Mouse (Mus musculus) midbrain, embryonic 16.5 days (tissue): ENCODE measurements around the gene Elmod2. TPM values are rescaled to one million over a fixed set of nuclear protein-coding genes. Genes with fewer than 3 reads are reported as not detected.

Experiments used
- ATAC-seq: fragments of 200-750 bp; cut with Nextera tagmentation; 2 replicates; pipeline ENCODE4 v1.8.0; 2017; ENCODE audit warnings: moderate TSS enrichment
- H3K27ac ChIP-seq: fragments of 300-500 bp; sonication (generic); 2 replicates; pipeline ENCODE4 v1.5.1; 2014; ENCODE audit warnings: mild to moderate bottlenecking, low read length, mixed read lengths
- H3K27me3 ChIP-seq: fragments of 300-500 bp; sonication (generic); 2 replicates; pipeline ENCODE4 v1.6.1; 2014; ENCODE audit warnings: low read depth, low read length, mixed read lengths; ENCODE audit not compliant: control insufficient read depth, insufficient read depth
- H3K36me3 ChIP-seq: fragments of 300-500 bp; sonication (generic); 2 replicates; pipeline ENCODE4 v1.6.1; 2014; ENCODE audit warnings: mild to moderate bottlenecking, low read length, moderate library complexity, mixed read lengths; ENCODE audit not compliant: control insufficient read depth, insufficient read depth
- H3K4me1 ChIP-seq: fragments of 300-500 bp; sonication (generic); 2 replicates; pipeline ENCODE4 v1.6.1; 2014; ENCODE audit warnings: mild to moderate bottlenecking, low read length, mixed read lengths; ENCODE audit not compliant: control insufficient read depth, insufficient read depth
- H3K4me2 ChIP-seq: fragments of 300-500 bp; sonication (generic); 2 replicates; pipeline ENCODE4 v1.6.1; 2014; ENCODE audit warnings: mild to moderate bottlenecking, low read length, mixed read lengths
- H3K4me3 ChIP-seq: fragments of 300-500 bp; sonication (generic); 2 replicates; pipeline ENCODE4 v1.5.1; 2014; ENCODE audit warnings: low read depth, mild to moderate bottlenecking, low read length, moderate library complexity, mixed read lengths
- H3K9ac ChIP-seq: fragments of 300-500 bp; sonication (generic); 2 replicates; pipeline ENCODE4 v1.6.1; 2014; ENCODE audit warnings: low read depth, low read length, mixed read lengths
- H3K9me3 ChIP-seq: fragments of 300-500 bp; sonication (generic); replicated peaks from 2 replicates; pipeline ENCODE4 v1.6.1; 2014; ENCODE audit warnings: mild to moderate bottlenecking, low read length, mixed read lengths; ENCODE audit not compliant: control insufficient read depth, poor library complexity, severe bottlenecking
- WGBS: fragments of 180-500 bp; shearing (Covaris S2); extraction: QIAGEN DNeasy Blood & Tissue Kit; methylation state at CpG from one replicate; pipeline ENCODE4 v1.1.7; 2014; 5-methylcytosine and 5-hydroxymethylcytosine counted together
- polyA plus RNA-seq: library from polyadenylated mRNA; unstranded; fragments of >200 nt; fragmentation: Nextera tagmentation; extraction: Ambion mirVana; gene quantifications from 2 replicates; pipeline ENCODE4 v1.2.1, GENCODE M21; 2015

Elmod2 gene
- polyA plus RNA-seq, 1 experiment from 2014 or later, result 28.9 TPM

DNA sequence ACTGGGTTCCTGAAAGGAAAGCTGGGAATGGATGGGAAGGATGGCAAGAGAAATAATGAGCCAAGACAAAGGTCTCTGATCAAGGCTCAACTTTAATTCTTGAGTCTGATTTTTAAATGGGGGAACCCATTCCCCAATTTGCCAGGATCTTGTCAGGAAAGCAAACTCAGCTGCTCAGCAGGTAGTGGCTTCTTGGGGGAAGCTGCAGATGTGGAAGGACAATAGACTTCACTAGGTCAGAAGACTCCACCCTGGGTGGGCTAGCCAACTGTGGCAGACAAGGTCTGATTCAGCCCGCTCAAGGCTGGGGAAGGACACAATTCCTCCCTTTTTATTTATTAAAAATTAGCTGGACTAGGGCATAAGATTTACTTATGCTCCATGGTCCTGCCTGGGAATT lies 27.3 kb downstream of the Elmod2 start:
- 0 out of 2 replicates have a peak, but pooled peaks cover under 1% of the 10 kb centered on the region for H3K9me3 ChIP-seq
- H3K36me3 ChIP-seq, result no peaks in the 10 kb centered on the region
- WGBS, result 90% methylated on average over 1 of the region's 1 CpGs
- no peak overlapping the region for H3K4me3 ChIP-seq
- no peak overlapping the region for H3K4me2 ChIP-seq
- no peaks in the 10 kb centered on the region for H3K27me3 ChIP-seq
- H3K4me1 ChIP-seq, result no peaks in the 10 kb centered on the region
- H3K9ac ChIP-seq, result no peak overlapping the region
- no peak overlapping the region for H3K27ac ChIP-seq
- ATAC-seq, result no peak

DNA sequence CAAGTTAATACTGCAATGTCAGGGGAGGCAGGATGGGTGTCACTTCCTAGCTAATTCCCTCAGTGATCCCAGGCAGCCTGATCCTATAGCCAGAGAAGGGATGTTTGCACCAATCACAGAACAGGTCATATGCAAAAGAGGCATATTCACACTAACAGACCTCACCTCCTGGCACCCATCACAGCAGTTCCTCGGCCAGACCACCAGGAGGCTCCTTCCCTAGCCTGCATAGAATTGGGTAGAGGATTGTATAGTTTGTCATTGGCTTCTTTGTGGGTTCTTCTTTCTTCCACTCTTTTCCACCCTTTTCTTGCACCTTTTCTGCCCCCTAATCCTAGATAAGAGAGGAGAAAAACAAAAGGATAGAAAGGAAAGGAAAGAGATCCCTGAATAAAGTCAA lies 32.2 kb downstream of the Elmod2 start:
- H3K27me3 ChIP-seq, result no peaks in the 10 kb centered on the region
- no peak overlapping the region for H3K9ac ChIP-seq
- 0 out of 2 replicates have a peak, but pooled peaks cover 3% of the 10 kb centered on the region for H3K9me3 ChIP-seq
- H3K4me2 ChIP-seq, result no peak overlapping the region
- no peak overlapping the region for H3K27ac ChIP-seq
- H3K4me3 ChIP-seq, result no peak overlapping the region
- WGBS, result 73% methylated on average over 1 of the region's 1 CpGs
- ATAC-seq, result no peak
- no peaks in the 10 kb centered on the region for H3K36me3 ChIP-seq
- H3K4me1 ChIP-seq, result no peaks in the 10 kb centered on the region

DNA sequence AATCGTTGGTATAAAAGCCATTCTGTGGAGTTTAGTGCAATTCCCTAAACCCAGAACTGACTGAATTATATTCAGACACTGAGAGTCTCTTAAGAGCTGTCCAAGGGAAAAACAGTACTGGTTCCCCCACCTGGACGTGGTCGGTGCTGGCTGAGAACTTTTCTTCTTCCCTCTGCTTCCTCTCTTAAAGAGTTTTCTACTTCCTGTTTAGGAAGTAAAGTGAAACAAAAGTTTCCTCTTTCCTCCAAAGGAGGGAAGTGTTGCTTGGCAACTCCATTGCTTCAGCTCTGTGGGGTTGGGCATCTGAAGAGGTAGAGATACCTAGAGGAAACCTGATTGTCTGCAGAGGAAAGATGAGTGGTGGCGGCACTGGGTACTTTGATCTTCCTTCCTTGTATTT lies 34.9 kb downstream of the Elmod2 start:
- Histone ChIP-seq H3K4me3 (no peak overlapping the region), H3K4me1 (no peaks in the 10 kb centered on the region), H3K4me2 (no peak overlapping the region), H3K27ac (no peak overlapping the region), H3K27me3 (no peaks in the 10 kb centered on the region), H3K36me3 (no peaks in the 10 kb centered on the region), H3K9me3 (0 out of 2 replicates have a peak, but pooled peaks cover 3% of the 10 kb centered on the region), H3K9ac (no peak overlapping the region)
- no peak for ATAC-seq
- 85% methylated on average over 4 of the region's 4 CpGs for WGBS

DNA sequence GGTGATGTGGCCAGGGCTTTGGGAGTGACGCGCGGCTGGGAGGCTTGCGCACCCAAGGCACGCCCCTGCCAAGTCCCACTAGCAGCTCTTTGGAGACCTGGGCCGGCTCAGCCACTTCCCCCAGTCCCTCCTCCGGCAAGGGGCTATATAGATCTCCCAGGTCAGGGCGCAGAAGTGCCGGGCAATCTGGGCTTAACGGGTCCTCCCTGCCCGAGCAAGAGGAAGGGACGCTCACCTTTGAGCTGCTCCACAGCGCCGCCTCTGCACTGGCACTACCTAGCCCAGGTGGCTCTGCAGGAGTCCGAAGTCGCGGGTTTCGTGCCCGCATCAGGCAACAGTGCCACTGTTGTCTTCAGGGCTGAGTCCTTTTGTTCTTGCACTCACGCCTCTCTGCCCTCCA lies 42.1 kb downstream of the Elmod2 start, which contains the start of gene Ucp1:
Gene Ucp1 (plus strand): TSS at position 177 of the 400 bp plus-strand sequence.
- 0 out of 2 replicates have a peak, but pooled peaks have one; percentile 21 for ATAC-seq
- Histone ChIP-seq H3K27ac (no peak within 1 kb of the TSS), H3K36me3 (no peaks in the 10 kb centered on the region), H3K4me3 (peak within 1 kb of the TSS; percentile 20), H3K4me1 (no peaks in the 10 kb centered on the region), H3K4me2 (peak within 1 kb of the TSS; percentile 53), H3K27me3 (peaks cover 11% of the 10 kb centered on the region), H3K9ac (peak within 1 kb of the TSS; percentile 18; the same call in 1 of the 2 replicates), H3K9me3 (no peaks in the 10 kb centered on the region)
- WGBS, result 3% methylated on average over 20 of the region's 20 CpGs

DNA sequence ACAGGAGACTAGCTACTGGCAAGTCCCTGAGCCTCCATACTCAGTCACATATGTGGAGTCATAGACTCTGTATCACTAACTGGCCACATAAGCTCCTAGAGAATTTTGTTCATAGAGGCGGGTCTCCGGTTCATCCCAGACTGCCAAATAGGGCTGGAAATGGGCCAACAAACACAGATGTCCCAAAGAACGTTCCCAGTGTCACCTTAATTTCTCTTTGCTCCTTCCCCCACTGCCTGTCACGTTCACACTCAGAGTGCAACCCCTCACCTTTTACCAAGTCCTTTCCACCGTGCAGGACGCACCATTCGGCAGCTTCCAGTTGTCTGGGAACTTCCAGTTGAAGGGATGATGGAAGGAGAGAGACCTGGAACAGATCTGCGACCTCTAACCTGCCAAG lies 46.9 kb downstream of the Elmod2 start:
- Histone ChIP-seq H3K4me2 (no peak overlapping the region), H3K36me3 (no peaks in the 10 kb centered on the region), H3K9me3 (no peaks in the 10 kb centered on the region), H3K4me3 (no peak overlapping the region), H3K27me3 (peaks cover 9% of the 10 kb centered on the region), H3K27ac (no peak overlapping the region), H3K9ac (no peak overlapping the region), H3K4me1 (no peaks in the 10 kb centered on the region)
- 84% methylated on average over 8 of the region's 8 CpGs for WGBS
- no peak for ATAC-seq

DNA sequence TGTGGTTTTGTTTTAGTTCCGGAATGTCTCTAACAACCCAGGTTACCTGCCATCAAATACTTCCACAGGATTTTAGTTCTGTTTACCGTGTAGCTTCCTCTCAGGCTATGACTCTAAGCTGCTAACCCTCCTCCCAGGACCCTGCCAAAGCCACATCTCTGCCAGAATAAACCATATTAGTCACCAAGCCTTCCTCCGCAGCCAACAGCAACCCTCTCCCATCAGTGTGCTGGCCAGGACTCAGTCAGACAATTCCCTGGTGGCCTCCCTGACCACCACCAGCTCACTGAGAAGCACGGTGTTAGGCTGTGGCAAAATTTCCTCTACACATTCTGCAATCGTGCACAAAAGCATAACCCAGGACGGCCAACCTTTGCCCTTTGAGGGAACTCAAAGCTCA lies 53.9 kb downstream of the Elmod2 start:
- H3K27ac ChIP-seq, result no peak overlapping the region
- H3K4me2 ChIP-seq, result no peak overlapping the region
- H3K9me3 ChIP-seq, result no peaks in the 10 kb centered on the region
- peaks cover 3% of the 10 kb centered on the region; the same call in 1 of the 2 replicates for H3K36me3 ChIP-seq
- H3K4me3 ChIP-seq, result no peak overlapping the region
- ATAC-seq, result no peak
- no peak overlapping the region for H3K9ac ChIP-seq
- H3K27me3 ChIP-seq, result no peaks in the 10 kb centered on the region
- 87% methylated on average over 6 of the region's 6 CpGs for WGBS
- no peaks in the 10 kb centered on the region for H3K4me1 ChIP-seq

DNA sequence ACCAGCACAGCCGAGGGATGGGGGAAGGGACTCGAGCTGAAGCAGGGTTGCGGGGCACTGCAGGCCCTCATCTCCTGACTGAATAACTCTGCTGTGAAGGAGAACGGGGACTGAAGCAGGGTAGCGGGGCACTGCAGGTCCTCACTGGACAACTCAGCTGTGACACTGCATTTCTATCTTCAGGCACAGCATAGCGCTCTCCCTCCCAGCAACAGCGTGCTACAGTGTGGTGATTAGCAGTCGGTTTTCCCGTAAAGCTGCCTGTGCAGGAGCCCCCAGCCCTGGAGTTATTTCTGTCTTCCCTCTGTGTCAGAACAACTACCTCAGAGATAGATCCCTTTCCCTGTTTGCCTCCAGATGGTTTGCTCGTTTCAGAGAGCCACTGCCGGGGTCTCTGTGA lies 57.8 kb downstream of the Elmod2 start:
- 70% methylated on average over 11 of the region's 11 CpGs for WGBS
- no peaks in the 10 kb centered on the region for H3K9me3 ChIP-seq
- no peaks in the 10 kb centered on the region for H3K27me3 ChIP-seq
- H3K4me1 ChIP-seq, result no peaks in the 10 kb centered on the region
- H3K9ac ChIP-seq, result no peak overlapping the region
- no peak overlapping the region for H3K4me3 ChIP-seq
- H3K4me2 ChIP-seq, result no peak overlapping the region
- no peak for ATAC-seq
- peaks cover 9% of the 10 kb centered on the region; the same call in 1 of the 2 replicates for H3K36me3 ChIP-seq
- H3K27ac ChIP-seq, result no peak overlapping the region

DNA sequence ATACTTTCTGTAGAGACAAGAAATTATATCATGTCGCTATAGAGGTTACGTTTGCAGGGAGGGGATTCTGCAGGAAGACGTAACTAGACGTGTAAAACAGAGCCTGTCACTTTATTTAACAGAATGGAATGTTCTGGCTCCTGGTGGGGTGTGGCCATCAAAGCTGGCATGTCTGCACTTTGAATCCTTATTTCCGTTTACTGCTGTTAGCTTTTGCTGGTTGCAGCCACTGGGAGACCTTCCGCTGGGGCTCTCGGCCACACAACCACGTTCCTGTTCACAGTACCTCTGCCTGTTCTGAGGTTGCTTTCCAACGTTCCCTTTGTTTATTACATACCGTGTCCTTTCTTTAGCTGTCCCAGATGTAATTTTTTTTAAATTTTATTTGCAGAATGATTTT lies 59.8 kb downstream of the Elmod2 start:
- WGBS, result 88% methylated on average over 10 of the region's 10 CpGs
- Histone ChIP-seq H3K9ac (no peak overlapping the region), H3K4me3 (no peak overlapping the region), H3K9me3 (no peaks in the 10 kb centered on the region), H3K27ac (no peak overlapping the region), H3K36me3 (peaks cover 19% of the 10 kb centered on the region), H3K27me3 (no peaks in the 10 kb centered on the region), H3K4me2 (no peak overlapping the region), H3K4me1 (no peaks in the 10 kb centered on the region)
- no peak for ATAC-seq

DNA sequence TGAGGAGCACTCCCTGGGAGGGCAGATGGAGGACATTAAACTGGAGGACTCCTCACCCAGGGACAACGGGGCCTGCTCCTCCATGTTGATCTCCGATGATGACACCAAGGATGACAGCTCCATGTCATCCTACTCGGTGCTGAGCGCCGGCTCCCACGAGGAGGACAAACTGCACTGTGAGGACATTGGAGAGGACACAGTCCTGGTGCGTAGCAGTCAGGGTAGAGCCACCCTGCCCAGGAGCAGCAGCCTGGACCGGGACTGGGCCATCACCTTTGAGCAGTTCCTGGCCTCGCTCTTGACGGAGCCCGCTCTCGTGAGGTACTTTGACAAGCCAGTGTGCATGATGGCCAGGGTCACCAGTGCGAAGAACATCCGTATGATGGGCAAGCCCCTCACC lies 61.1 kb downstream of the Elmod2 start:
- Histone ChIP-seq H3K4me3 (no peak overlapping the region), H3K27me3 (no peaks in the 10 kb centered on the region), H3K27ac (no peak overlapping the region), H3K9me3 (no peaks in the 10 kb centered on the region), H3K4me2 (no peak overlapping the region), H3K36me3 (peaks cover 24% of the 10 kb centered on the region), H3K9ac (no peak overlapping the region), H3K4me1 (no peaks in the 10 kb centered on the region)
- WGBS, result 95% methylated on average over 14 of the region's 14 CpGs
- no peak for ATAC-seq
